Mouse (Mus musculus): ENCODE results near the gene Bzw1.

GRCm38 (mm10) chr1:58365829-58366228 is 26.9 kb upstream of the Bzw1 start:
- TF ChIP-seq POLR2A (IDR thresholded peaks at IDR 0.05; ENCODE audit: borderline replicate concordance, control insufficient read depth, low read depth, low read length) (no peak), CTCF (IDR thresholded peaks at IDR 0.05; ENCODE audit: control insufficient read depth, insufficient read depth, low read length) (no peak)

All from bone marrow, adult 2 months (tissue).